Mouse (Mus musculus): ENCODE measurements at regions not wholly inside any gene's neighbourhood (a gene's known extent, or its start where the extent isn't known, plus 50 kb on each side); places are given as distances from the start of the nearest gene placed in this dataset.

DNA sequence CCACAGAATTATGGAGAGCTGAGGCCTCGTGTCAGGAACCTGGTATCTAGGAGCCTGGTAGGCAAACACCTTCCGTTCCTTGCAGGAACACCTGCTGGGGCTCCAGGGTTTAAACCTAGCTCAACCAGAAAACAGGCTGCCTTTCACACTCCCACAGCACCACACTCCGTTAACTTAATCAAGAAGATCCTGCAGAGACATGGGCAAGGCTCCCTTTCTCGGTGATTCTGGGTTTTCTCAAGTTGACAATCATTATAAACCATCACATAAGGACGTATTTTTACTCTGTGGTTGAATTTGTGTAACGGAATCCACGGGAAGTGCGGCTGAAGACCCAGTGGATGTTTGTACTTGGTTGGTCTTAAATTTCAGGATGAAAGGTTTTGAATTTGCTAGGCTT, 82.1 kb upstream of the Tmem178 start:
- Histone ChIP-seq H3K36me3 (no peaks in the 10 kb centered on the region), H3K4me2 (no peak overlapping the region), H3K9ac (no peak overlapping the region), H3K4me1 (replicated peaks) (no peaks in the 10 kb centered on the region), H3K4me3 (replicated peaks) (no peak overlapping the region), H3K27me3 (no peaks in the 10 kb centered on the region), H3K9me3 (replicated peaks) (no peaks in the 10 kb centered on the region), H3K27ac (no peak overlapping the region)
- DNase-seq (no peak), ATAC-seq (ENCODE audit: low read depth) (no peak)
- 61% methylated on average over 8 of the region's 8 CpGs for WGBS (ENCODE audit: insufficient replicate concordance)

DNA sequence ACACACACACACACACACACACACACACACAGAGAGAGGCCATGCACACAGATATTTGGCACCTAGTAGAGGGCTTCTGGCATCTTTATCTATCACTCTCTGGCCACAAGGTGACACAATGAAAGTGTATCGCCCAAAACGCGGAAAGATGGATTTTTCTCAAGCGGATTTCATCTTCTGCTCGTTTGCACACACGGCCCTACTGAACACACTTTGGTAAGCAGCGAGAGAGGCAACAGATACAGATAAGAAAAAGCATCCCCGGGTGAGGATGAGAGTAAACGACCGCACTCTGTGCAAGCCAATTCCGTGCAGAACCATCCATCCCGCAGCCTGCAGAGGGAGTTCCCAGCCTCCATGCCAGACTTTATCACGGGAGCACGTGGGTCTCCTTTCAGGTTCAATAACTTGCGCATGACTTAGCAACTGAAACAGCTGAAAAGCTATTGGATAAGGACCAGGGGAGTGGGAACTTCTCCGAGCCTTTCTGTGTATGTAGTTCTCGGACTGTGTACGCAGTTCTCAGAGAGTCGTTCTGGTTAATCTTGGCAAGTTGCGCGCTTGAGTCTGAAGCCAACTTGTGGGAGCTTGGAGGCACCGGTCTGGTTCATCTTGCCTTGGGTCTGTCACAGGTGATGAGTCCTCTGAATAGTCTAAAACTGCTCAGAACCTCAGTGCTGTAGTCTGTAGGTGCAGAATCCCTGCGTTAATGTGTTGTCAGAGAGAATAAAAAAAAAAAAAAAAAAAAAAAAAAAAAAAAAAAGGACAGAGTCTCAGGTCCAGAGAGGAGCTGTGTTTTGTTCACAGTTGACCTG, 97.2 kb upstream of the Tmem178 start:
- no peak overlapping the region for H3K4me3 ChIP-seq (replicated peaks)
- no peaks in the 10 kb centered on the region for H3K4me1 ChIP-seq (replicated peaks)
- H3K27me3 ChIP-seq = no peaks in the 10 kb centered on the region
- no peak overlapping the region for H3K9ac ChIP-seq
- no peak for ATAC-seq (ENCODE audit: low read depth)
- no peak overlapping the region for H3K27ac ChIP-seq
- H3K9me3 ChIP-seq (replicated peaks) = no peaks in the 10 kb centered on the region
- DNase-seq = no peak
- no peaks in the 10 kb centered on the region for H3K36me3 ChIP-seq
- WGBS (ENCODE audit: insufficient replicate concordance) = 66% methylated on average over 23 of the region's 23 CpGs
- H3K4me2 ChIP-seq = no peak overlapping the region

DNA sequence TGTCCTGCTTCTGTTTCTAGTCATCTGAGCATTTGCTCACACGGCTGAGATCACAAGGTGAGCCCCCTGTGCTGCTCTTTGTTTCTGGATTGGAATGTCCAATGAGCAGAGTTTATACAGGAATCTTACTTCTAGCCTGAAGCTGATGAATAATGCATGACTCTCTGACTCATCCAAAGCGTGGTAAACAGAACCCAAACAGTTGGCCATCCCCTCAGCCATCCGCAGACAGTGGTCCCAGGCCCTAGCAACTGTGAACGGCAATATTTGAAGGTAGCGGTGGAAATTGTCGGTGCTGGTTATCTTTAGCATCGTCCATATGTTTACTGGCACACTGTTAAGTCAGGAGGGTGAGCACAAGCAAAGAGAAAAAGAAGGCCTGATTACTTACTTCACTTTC, 99.1 kb upstream of the Tmem178 start:
- no peak overlapping the region for H3K9ac ChIP-seq
- H3K36me3 ChIP-seq = no peaks in the 10 kb centered on the region
- no peaks in the 10 kb centered on the region for H3K27me3 ChIP-seq
- no peaks in the 10 kb centered on the region for H3K9me3 ChIP-seq (replicated peaks)
- WGBS (ENCODE audit: insufficient replicate concordance) = 69% methylated on average over 7 of the region's 7 CpGs
- no peak overlapping the region for H3K27ac ChIP-seq
- no peak for ATAC-seq (ENCODE audit: low read depth)
- no peak overlapping the region for H3K4me2 ChIP-seq
- H3K4me1 ChIP-seq (replicated peaks) = no peaks in the 10 kb centered on the region
- DNase-seq = no peak
- no peak overlapping the region for H3K4me3 ChIP-seq (replicated peaks)

DNA sequence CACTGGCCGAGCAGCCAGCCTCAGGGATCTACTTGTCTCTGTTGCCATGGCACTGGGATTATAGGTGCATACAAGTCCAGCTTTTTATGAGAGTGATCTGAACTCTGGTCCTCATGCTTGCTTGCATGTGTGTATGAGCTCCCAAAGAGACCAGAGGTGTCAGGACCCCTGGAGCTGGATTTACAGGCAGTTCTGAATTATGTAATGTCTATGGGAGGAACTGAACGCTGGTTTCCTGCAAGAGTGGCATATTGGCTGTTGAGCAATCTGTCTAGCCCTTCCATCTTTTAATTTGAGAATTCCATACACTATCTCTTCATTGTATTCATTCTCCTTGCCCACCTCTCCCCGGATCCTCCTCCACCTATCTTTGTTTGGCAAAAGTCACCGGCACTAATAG, 102.5 kb upstream of the Tmem178 start:
- Histone ChIP-seq H3K4me2 (no peak overlapping the region), H3K27ac (no peak overlapping the region)

DNA sequence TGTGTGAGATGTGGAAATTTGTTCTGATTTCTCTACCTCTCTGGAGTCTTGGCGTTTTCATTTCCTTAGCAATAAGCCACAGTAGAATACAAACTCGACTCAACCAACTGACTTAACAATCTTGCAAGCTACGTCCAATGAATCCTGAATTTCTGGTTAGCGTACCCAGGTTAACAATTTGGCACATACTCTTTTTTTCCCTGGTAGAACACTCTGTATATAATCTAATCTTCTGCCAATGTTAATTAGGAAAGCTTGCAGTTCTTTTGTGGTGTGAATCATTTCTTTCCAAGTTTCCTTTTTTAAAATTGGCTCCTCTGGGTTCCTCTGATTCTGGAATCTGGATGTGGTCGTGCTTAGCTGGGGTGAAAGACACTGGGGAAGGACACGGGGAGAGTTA, 103.5 kb upstream of the Tmem178 start:
- WGBS (ENCODE audit: insufficient replicate concordance) = 60% methylated on average over 6 of the region's 6 CpGs
- no peaks in the 10 kb centered on the region for H3K36me3 ChIP-seq

More for the DNA sequence above, 102.5 kb upstream of the Tmem178 start:
- Histone ChIP-seq H3K4me3 (replicated peaks) (no peak overlapping the region), H3K27me3 (no peaks in the 10 kb centered on the region), H3K9ac (no peak overlapping the region), H3K9me3 (replicated peaks) (no peaks in the 10 kb centered on the region), H3K4me1 (replicated peaks) (no peaks in the 10 kb centered on the region), H3K36me3 (no peaks in the 10 kb centered on the region)
- WGBS (ENCODE audit: insufficient replicate concordance) = 56% methylated on average over 4 of the region's 4 CpGs
- no peak for ATAC-seq (ENCODE audit: low read depth)
- DNase-seq = no peak

DNA sequence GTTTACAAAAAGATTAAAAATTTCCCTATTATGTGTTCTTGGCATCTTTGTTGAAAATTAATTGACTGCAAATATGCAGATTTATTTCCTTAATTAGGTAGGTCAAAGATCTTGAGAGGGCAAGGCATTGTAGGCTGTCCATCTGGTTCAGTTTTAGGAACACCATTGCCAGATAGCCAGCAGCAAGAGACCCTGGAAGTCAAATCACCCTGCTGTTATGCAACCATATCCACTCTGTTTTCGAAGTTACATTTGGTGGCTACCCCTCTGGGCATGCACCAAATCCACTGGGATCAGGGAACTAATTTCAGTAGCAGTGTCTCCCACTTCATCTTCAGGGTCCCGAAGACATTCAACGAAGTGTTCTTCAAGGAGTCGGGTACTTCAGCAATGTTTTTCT, 104.0 kb upstream of the Tmem178 start:
- Histone ChIP-seq H3K9me3 (replicated peaks) (no peaks in the 10 kb centered on the region), H3K36me3 (no peaks in the 10 kb centered on the region), H3K4me1 (replicated peaks) (no peaks in the 10 kb centered on the region), H3K4me3 (replicated peaks) (no peak overlapping the region), H3K27ac (no peak overlapping the region), H3K4me2 (no peak overlapping the region), H3K27me3 (no peaks in the 10 kb centered on the region), H3K9ac (no peak overlapping the region)
- no peak for DNase-seq
- ATAC-seq (ENCODE audit: low read depth) = no peak
- WGBS (ENCODE audit: insufficient replicate concordance) = 70% methylated on average over 4 of the region's 4 CpGs

More for the DNA sequence above, 103.5 kb upstream of the Tmem178 start:
- Histone ChIP-seq H3K27ac (no peak overlapping the region), H3K4me3 (replicated peaks) (no peak overlapping the region), H3K4me2 (no peak overlapping the region), H3K9me3 (replicated peaks) (no peaks in the 10 kb centered on the region), H3K4me1 (replicated peaks) (no peaks in the 10 kb centered on the region), H3K27me3 (no peaks in the 10 kb centered on the region), H3K9ac (no peak overlapping the region)
- ATAC-seq (ENCODE audit: low read depth) = no peak
- DNase-seq = no peak

DNA sequence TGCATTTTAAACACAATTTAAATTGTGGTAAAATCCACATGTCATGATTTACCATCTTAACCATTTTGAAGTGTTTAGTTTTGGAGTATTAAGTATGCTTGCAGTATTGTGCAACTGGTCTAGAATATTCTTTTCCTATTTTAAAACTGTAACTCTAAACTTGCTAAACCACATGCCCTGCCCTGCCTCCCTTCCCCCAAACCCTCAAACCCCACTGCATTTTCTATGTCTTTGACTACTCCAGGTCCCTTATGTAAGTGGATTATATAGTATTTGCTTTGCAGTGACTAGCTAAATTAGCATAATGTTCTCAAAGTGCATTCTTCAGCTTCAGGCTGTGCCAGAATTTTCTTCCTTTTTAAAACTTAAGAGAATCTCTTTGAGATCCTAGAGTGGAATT, 106.4 kb upstream of the Map4k3 start:
- no peaks in the 10 kb centered on the region for H3K36me3 ChIP-seq
- no peaks in the 10 kb centered on the region for H3K27me3 ChIP-seq
- no peak for ATAC-seq (ENCODE audit: low read depth)
- DNase-seq = no peak
- no peak overlapping the region for H3K27ac ChIP-seq
- H3K9ac ChIP-seq = no peak overlapping the region
- H3K4me1 ChIP-seq (replicated peaks) = no peaks in the 10 kb centered on the region
- H3K4me3 ChIP-seq (replicated peaks) = no peak overlapping the region
- no peaks in the 10 kb centered on the region for H3K9me3 ChIP-seq (replicated peaks)
- H3K4me2 ChIP-seq = no peak overlapping the region

DNA sequence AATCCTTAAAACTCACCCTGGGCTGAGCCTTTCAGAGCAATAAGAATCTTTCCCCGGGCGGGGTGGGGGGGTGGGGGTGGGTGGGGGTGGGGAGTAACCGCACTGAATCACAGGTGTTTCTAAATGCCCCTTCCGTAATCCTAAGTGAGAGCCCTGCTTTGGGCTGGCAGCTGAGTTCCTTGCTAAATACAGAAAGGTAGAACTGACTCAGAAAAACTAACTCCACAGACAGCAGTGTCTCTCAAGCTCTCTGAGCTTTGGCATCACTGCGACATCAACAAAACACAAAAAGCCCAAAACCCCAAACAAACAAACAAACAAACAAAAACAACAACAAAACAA, 105.9 kb upstream of the Map4k3 start:
- ATAC-seq (ENCODE audit: low read depth) = no peak
- H3K9ac ChIP-seq = no peak overlapping the region
- WGBS (ENCODE audit: insufficient replicate concordance) = 27% methylated on average over 5 of the region's 5 CpGs
- H3K36me3 ChIP-seq = no peaks in the 10 kb centered on the region
- no peak overlapping the region for H3K4me2 ChIP-seq
- no peaks in the 10 kb centered on the region for H3K4me1 ChIP-seq (replicated peaks)
- H3K27me3 ChIP-seq = no peaks in the 10 kb centered on the region
- no peak for DNase-seq
- no peak overlapping the region for H3K4me3 ChIP-seq (replicated peaks)
- no peak overlapping the region for H3K27ac ChIP-seq
- no peaks in the 10 kb centered on the region for H3K9me3 ChIP-seq (replicated peaks)

DNA sequence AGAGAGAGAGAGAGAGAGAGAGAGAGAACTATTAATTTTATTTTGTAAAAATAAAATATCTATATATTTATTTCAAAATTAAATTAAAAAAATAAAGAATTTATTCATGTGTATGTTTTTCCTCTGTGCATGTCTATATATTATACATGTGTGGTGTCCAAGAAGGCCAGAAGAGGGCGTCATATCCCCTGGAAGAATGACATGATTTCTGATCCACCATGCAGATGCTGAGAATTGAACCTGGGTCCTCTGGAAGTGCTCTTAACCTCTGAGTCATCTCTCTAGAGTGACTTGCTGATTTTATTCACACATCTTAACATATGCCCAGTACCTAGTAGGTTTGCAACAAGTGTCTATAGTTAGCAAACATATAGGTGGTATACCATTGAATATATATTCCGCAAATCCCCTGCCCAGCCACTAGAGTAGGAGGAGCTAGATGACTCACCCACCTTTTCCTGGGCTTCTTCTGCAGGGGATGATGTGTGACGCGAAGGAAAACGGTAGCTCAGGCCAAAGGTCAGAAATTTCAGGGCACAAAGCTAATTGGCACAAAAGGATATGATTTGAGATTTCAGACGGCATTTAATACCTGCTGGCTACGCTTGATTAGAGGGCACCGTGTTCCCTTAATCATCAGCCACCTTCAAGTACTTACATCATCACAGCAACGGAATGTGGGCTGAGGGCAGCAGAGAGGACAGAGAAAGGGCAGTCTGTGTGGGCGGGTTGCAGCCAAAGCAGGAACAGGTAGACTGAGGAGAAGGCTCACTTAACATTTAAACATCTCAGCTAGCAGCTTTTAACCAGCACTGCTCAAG, 105.3 kb upstream of the Map4k3 start:
- ATAC-seq (ENCODE audit: low read depth) (no peak), DNase-seq (no peak)
- Histone ChIP-seq H3K27ac (no peak overlapping the region), H3K36me3 (no peaks in the 10 kb centered on the region), H3K4me1 (replicated peaks) (no peaks in the 10 kb centered on the region), H3K27me3 (no peaks in the 10 kb centered on the region), H3K4me3 (replicated peaks) (no peak overlapping the region), H3K4me2 (no peak overlapping the region), H3K9ac (no peak overlapping the region), H3K9me3 (replicated peaks) (no peaks in the 10 kb centered on the region)
- 31% methylated on average over 10 of the region's 10 CpGs for WGBS (ENCODE audit: insufficient replicate concordance)

DNA sequence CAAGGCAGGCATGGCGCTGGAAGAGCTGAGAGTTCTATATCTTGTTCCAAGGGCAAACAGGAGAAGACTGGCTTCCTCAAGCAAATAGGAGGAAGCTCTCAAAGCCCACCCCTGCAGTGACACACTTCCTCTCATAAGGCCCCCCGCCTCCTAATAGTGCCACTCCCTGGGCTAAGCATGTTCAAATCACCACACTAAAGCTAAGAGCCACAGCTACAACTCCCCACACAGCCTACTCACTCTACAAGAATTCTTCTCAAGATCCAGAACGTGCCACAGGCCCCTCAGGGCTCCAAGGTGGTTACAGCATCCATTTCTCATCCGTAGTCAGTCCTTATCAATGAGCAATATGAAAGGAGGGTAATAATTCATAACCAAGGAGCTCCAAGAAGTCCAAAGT, 103.4 kb upstream of the Map4k3 start:
- Histone ChIP-seq H3K9me3 (replicated peaks) (no peaks in the 10 kb centered on the region), H3K27ac (no peak overlapping the region), H3K36me3 (no peaks in the 10 kb centered on the region), H3K9ac (no peak overlapping the region), H3K4me1 (replicated peaks) (no peaks in the 10 kb centered on the region), H3K27me3 (no peaks in the 10 kb centered on the region), H3K4me2 (no peak overlapping the region), H3K4me3 (replicated peaks) (no peak overlapping the region)
- DNase-seq (no peak), ATAC-seq (ENCODE audit: low read depth) (no peak)
- WGBS (ENCODE audit: insufficient replicate concordance) = 51% methylated on average over 4 of the region's 4 CpGs

DNA sequence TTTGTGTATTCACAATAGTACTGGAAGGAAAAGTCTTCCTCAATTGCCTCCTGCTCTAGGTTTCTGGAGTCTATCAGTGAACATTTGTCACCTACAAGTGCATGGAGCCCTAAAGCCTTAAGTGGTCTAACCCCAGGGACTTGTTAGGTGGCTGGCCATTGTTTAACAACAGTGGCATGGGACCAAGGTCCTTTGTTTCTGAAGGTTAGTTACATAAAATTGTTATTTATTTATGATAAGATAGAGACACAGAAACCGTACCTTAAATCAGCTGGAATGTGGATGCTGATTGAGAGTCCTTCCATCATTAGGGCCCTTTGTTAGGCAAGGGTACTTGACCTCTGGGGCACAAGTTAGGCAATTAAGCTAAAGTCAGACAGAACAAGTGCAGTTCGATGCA, 99.6 kb upstream of the Map4k3 start:
- no peaks in the 10 kb centered on the region for H3K36me3 ChIP-seq
- peaks cover 17% of the 10 kb centered on the region for H3K4me1 ChIP-seq (replicated peaks)
- DNase-seq (no peak), ATAC-seq (ENCODE audit: low read depth) (no peak)
- H3K9me3 ChIP-seq (replicated peaks) = no peaks in the 10 kb centered on the region
- H3K4me2 ChIP-seq = no peak overlapping the region
- H3K9ac ChIP-seq = no peak overlapping the region
- H3K27ac ChIP-seq = no peak overlapping the region
- WGBS (ENCODE audit: insufficient replicate concordance) = 54% methylated on average over 2 of the region's 2 CpGs
- no peaks in the 10 kb centered on the region for H3K27me3 ChIP-seq
- no peak overlapping the region for H3K4me3 ChIP-seq (replicated peaks)

DNA sequence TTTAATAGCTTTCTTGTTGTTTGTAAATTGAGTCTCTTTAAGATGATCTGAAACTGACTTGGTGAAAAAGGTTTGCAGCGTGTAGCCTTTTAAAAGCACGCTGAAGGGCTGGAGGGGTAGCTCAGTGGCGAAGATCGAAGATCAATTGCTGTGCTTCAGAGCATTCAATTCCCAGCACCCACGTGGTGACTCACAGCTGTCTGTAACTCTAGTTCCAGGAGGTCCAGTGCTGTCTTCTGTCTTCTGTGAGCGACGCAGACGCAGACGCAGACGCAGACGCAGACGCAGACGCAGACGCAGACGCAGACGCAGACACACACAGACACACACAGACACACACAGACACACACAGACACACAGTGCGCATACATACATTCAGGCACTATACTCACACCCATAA, 99.1 kb upstream of the Map4k3 start:
- no peak overlapping the region for H3K27ac ChIP-seq
- WGBS (ENCODE audit: insufficient replicate concordance) = 82% methylated on average over 17 of the region's 17 CpGs
- H3K9me3 ChIP-seq (replicated peaks) = no peaks in the 10 kb centered on the region
- no peaks in the 10 kb centered on the region for H3K27me3 ChIP-seq
- no peaks in the 10 kb centered on the region for H3K36me3 ChIP-seq
- H3K9ac ChIP-seq = no peak overlapping the region
- DNase-seq = no peak
- no peak overlapping the region for H3K4me2 ChIP-seq
- no peak for ATAC-seq (ENCODE audit: low read depth)
- no peak overlapping the region for H3K4me3 ChIP-seq (replicated peaks)
- H3K4me1 ChIP-seq (replicated peaks) = peaks cover 17% of the 10 kb centered on the region
